Mouse (Mus musculus) kidney, embryonic 16.5 days (tissue): Measurements from ENCODE around the gene Fermt2. TPM values are rescaled to one million over a fixed set of nuclear protein-coding genes. Genes with fewer than 3 reads are reported as not detected.
"Not testable (repeated sequence)": the region's sequence is repeated elsewhere in the genome, so short reads cannot be mapped to it uniquely, and the experiment has no call there.

Experiments
- ATAC-seq: fragments of 200-750 bp; cut with Nextera tagmentation; 2 replicates; pipeline ENCODE4 v1.8.0; 2017; ENCODE audit warnings: moderate TSS enrichment; ENCODE audit not compliant: low FRiP score, low TSS enrichment
- H3K27ac ChIP-seq: fragments of 300-500 bp; sonication (generic); 2 replicates; pipeline ENCODE4 v1.5.1; 2014; ENCODE audit warnings: low read length
- H3K27me3 ChIP-seq: fragments of 300-500 bp; sonication (generic); 2 replicates; pipeline ENCODE4 v1.6.1; 2014; ENCODE audit warnings: low read length, control low read depth, mixed read lengths; ENCODE audit not compliant: insufficient read depth
- H3K36me3 ChIP-seq: fragments of 300-500 bp; sonication (generic); 2 replicates; pipeline ENCODE4 v1.6.1; 2014; ENCODE audit warnings: low read length, control low read depth, mixed read lengths; ENCODE audit not compliant: insufficient read depth
- H3K4me1 ChIP-seq: fragments of 300-500 bp; sonication (generic); 2 replicates; pipeline ENCODE4 v1.6.1; 2014; ENCODE audit warnings: low read length, control low read depth, mixed read lengths; ENCODE audit not compliant: insufficient read depth
- H3K4me2 ChIP-seq: fragments of 300-500 bp; sonication (generic); replicated peaks from 2 replicates; pipeline ENCODE4 v1.6.1; 2014; ENCODE audit warnings: low read depth, low read length
- H3K4me3 ChIP-seq: fragments of 300-500 bp; sonication (generic); 2 replicates; pipeline ENCODE4 v1.5.1; 2014; ENCODE audit warnings: mild to moderate bottlenecking, low read length
- H3K9ac ChIP-seq: fragments of 300-500 bp; sonication (generic); replicated peaks from 2 replicates; pipeline ENCODE4 v1.6.1; 2014; ENCODE audit warnings: low read length
- H3K9me3 ChIP-seq: fragments of 300-500 bp; sonication (generic); 2 replicates; pipeline ENCODE4 v1.6.1; 2016; ENCODE audit warnings: low read length, control low read depth
- WGBS: fragments of 180-500 bp; shearing (Covaris S2); extraction: QIAGEN DNeasy Blood & Tissue Kit; methylation state at CpG from one replicate; pipeline ENCODE4 v1.1.7; 2014; 5-methylcytosine and 5-hydroxymethylcytosine counted together
- polyA plus RNA-seq: library from polyadenylated mRNA; unstranded; fragments of >200 nt; fragmentation: Nextera tagmentation; extraction: Ambion mirVana; gene quantifications from 2 replicates; pipeline ENCODE4 v1.2.1, GENCODE M21; 2015

The Fermt2 gene
- polyA plus RNA-seq, 1 experiment from 2014 or later: 164 TPM

- no peaks in the 10 kb centered on the region for H3K9me3 ChIP-seq
- ATAC-seq: no peak
- H3K27ac ChIP-seq: no peak overlapping the region
- peaks cover 4% of the 10 kb centered on the region; the same call in 1 of the 2 replicates for H3K36me3 ChIP-seq
- WGBS: 36% methylated on average over 4 of the region's 4 CpGs
- no peaks in the 10 kb centered on the region for H3K27me3 ChIP-seq
- H3K4me1 ChIP-seq: peaks cover 38% of the 10 kb centered on the region
- H3K4me3 ChIP-seq: no peak overlapping the region
- H3K4me2 ChIP-seq: no peak overlapping the region
- H3K9ac ChIP-seq: no peak overlapping the region
Measured at GRCm38 (mm10) chr14:45510787-45511186, 19.1 kb downstream of the Fermt2 start.

- H3K27ac ChIP-seq: peak overlapping the region; percentile 12; the same call in 1 of the 2 replicates
- no peak overlapping the region for H3K4me3 ChIP-seq
- ATAC-seq: no peak
- 24% methylated on average over 4 of the region's 4 CpGs for WGBS
- peaks cover 35% of the 10 kb centered on the region for H3K4me1 ChIP-seq
- H3K27me3 ChIP-seq: no peaks in the 10 kb centered on the region
- H3K36me3 ChIP-seq: peaks cover 16% of the 10 kb centered on the region
- no peak overlapping the region for H3K4me2 ChIP-seq
- no peaks in the 10 kb centered on the region for H3K9me3 ChIP-seq
- 0 out of 2 replicates have a peak overlapping the region, but pooled peaks have one; percentile 18 for H3K9ac ChIP-seq
Measured at GRCm38 (mm10) chr14:45507923-45508322, 22.0 kb downstream of the Fermt2 start.

GRCm38 (mm10) chr14:45507447-45507846, 22.5 kb downstream of the Fermt2 start:
- peaks cover 35% of the 10 kb centered on the region for H3K4me1 ChIP-seq
- H3K27me3 ChIP-seq: no peaks in the 10 kb centered on the region
- 0 out of 2 replicates have a peak overlapping the region, but pooled peaks have one; percentile 18 for H3K9ac ChIP-seq
- no peak overlapping the region for H3K4me3 ChIP-seq
- peaks cover 18% of the 10 kb centered on the region for H3K36me3 ChIP-seq
- WGBS: 70% methylated on average over 3 of the region's 3 CpGs
- no peak overlapping the region for H3K4me2 ChIP-seq
- H3K27ac ChIP-seq: peak overlapping the region; percentile 12; the same call in 1 of the 2 replicates
- ATAC-seq: no peak
- H3K9me3 ChIP-seq: no peaks in the 10 kb centered on the region

- Histone ChIP-seq H3K4me3 (no peak overlapping the region), H3K27ac (peak overlapping the region; percentile 37; the same call in 1 of the 2 replicates), H3K9me3 (no peaks in the 10 kb centered on the region), H3K9ac (no peak overlapping the region), H3K27me3 (no peaks in the 10 kb centered on the region), H3K4me1 (peaks cover 35% of the 10 kb centered on the region), H3K36me3 (peaks cover 18% of the 10 kb centered on the region), H3K4me2 (no peak overlapping the region)
- WGBS: 21% methylated on average over 6 of the region's 6 CpGs
- peak; percentile 76 for ATAC-seq
Measured at GRCm38 (mm10) chr14:45507032-45507431, 22.9 kb downstream of the Fermt2 start.

GRCm38 (mm10) chr14:45506165-45506564, 23.8 kb downstream of the Fermt2 start:
- H3K4me1 ChIP-seq: peaks cover 34% of the 10 kb centered on the region

GRCm38 (mm10) chr14:45504422-45505113, 25.4 kb downstream of the Fermt2 start:
- no peak for ATAC-seq
- 87% methylated on average over 10 of the region's 10 CpGs for WGBS

More at GRCm38 (mm10) chr14:45506165-45506564, 23.8 kb downstream of the Fermt2 start:
- Histone ChIP-seq H3K36me3 (peaks cover 18% of the 10 kb centered on the region), H3K4me2 (no peak overlapping the region), H3K9ac (no peak overlapping the region), H3K4me3 (no peak overlapping the region), H3K27me3 (no peaks in the 10 kb centered on the region), H3K9me3 (no peaks in the 10 kb centered on the region), H3K27ac (peak overlapping the region; percentile 37; the same call in 1 of the 2 replicates)
- whole genome bisulfite sequencing: 84% methylated on average over 4 of the region's 4 CpGs
- no peak for ATAC-seq

GRCm38 (mm10) chr14:45503934-45504333, 26.0 kb downstream of the Fermt2 start:
- Histone ChIP-seq H3K4me2 (no peak overlapping the region), H3K27me3 (no peaks in the 10 kb centered on the region), H3K27ac (no peak overlapping the region), H3K36me3 (peaks cover 18% of the 10 kb centered on the region), H3K9ac (no peak overlapping the region), H3K4me3 (no peak overlapping the region), H3K4me1 (peaks cover 30% of the 10 kb centered on the region), H3K9me3 (no peaks in the 10 kb centered on the region)
- ATAC-seq: no peak
- 69% methylated on average over 3 of the region's 3 CpGs for WGBS

More at GRCm38 (mm10) chr14:45504422-45505113, 25.4 kb downstream of the Fermt2 start:
- Histone ChIP-seq H3K9ac (no peak overlapping the region), H3K4me2 (no peak overlapping the region), H3K36me3 (peaks cover 18% of the 10 kb centered on the region), H3K4me1 (peaks cover 33% of the 10 kb centered on the region), H3K27ac (no peak overlapping the region), H3K9me3 (no peaks in the 10 kb centered on the region), H3K4me3 (no peak overlapping the region), H3K27me3 (no peaks in the 10 kb centered on the region)

- H3K27me3 ChIP-seq: no peaks in the 10 kb centered on the region
- whole genome bisulfite sequencing: 71% methylated on average over 11 of the region's 11 CpGs
- ATAC-seq: peak; percentile 54; the same call in 1 of the 2 replicates
- no peak overlapping the region for H3K27ac ChIP-seq
- H3K4me3 ChIP-seq: no peak overlapping the region
- peaks cover 30% of the 10 kb centered on the region for H3K36me3 ChIP-seq
- 0 out of 2 replicates have a peak, but pooled peaks cover 9% of the 10 kb centered on the region for H3K9me3 ChIP-seq
- H3K9ac ChIP-seq: no peak overlapping the region
- H3K4me2 ChIP-seq: no peak overlapping the region
- peaks cover 3% of the 10 kb centered on the region; the same call in 1 of the 2 replicates for H3K4me1 ChIP-seq
Measured at GRCm38 (mm10) chr14:45500052-45500451, 29.9 kb downstream of the Fermt2 start.

GRCm38 (mm10) chr14:45497116-45497515, 32.8 kb downstream of the Fermt2 start:
- 96% methylated on average over 3 of the region's 3 CpGs for WGBS
- Histone ChIP-seq H3K36me3 (peaks cover 24% of the 10 kb centered on the region), H3K27me3 (no peaks in the 10 kb centered on the region)

GRCm38 (mm10) chr14:45495810-45496209, 34.1 kb downstream of the Fermt2 start:
- not testable (repeated sequence) for H3K4me1 ChIP-seq, H3K9me3 ChIP-seq, H3K27me3 ChIP-seq, H3K4me2 ChIP-seq, H3K9ac ChIP-seq, ATAC-seq, H3K27ac ChIP-seq, H3K4me3 ChIP-seq
- 90% methylated on average over 14 of the region's 14 CpGs for WGBS
- H3K36me3 ChIP-seq: peaks cover 24% of the 10 kb centered on the region

More at GRCm38 (mm10) chr14:45497116-45497515, 32.8 kb downstream of the Fermt2 start:
- Histone ChIP-seq H3K4me2 (no peak overlapping the region), H3K27ac (no peak overlapping the region), H3K9me3 (0 out of 2 replicates have a peak, but pooled peaks cover 9% of the 10 kb centered on the region), H3K4me3 (no peak overlapping the region), H3K9ac (no peak overlapping the region), H3K4me1 (peaks cover 7% of the 10 kb centered on the region)
- ATAC-seq: no peak
